Mouse (Mus musculus) lung, embryonic 14.5 days (tissue): Measurements from ENCODE around the gene Egfem1. TPM values are rescaled to one million over a fixed set of nuclear protein-coding genes. Genes with fewer than 3 reads are reported as not detected.

ENCODE experiments used
- ATAC-seq: fragments of 200-750 bp; cut with Nextera tagmentation; 2 replicates; pipeline ENCODE4 v1.8.0; 2017; ENCODE audit warnings: mild to moderate bottlenecking, moderate TSS enrichment, moderate library complexity; ENCODE audit not compliant: insufficient read depth
- DNase-seq: peaks from one replicate; pipeline ENCODE4 v3.0.0-alpha.2; 2015
- H3K27ac ChIP-seq: fragments of 300-500 bp; sonication (generic); 2 replicates; pipeline ENCODE4 v1.5.1; 2014; ENCODE audit warnings: low read depth, mild to moderate bottlenecking, moderate library complexity
- H3K27me3 ChIP-seq: fragments of 300-500 bp; sonication (generic); 2 replicates; pipeline ENCODE4 v1.6.1; 2014; ENCODE audit warnings: low read length, control low read depth; ENCODE audit not compliant: insufficient read depth
- H3K36me3 ChIP-seq: fragments of 300-500 bp; sonication (generic); 2 replicates; pipeline ENCODE4 v1.6.1; 2014; ENCODE audit warnings: control low read depth; ENCODE audit not compliant: insufficient read depth
- H3K4me1 ChIP-seq: fragments of 300-500 bp; sonication (generic); 2 replicates; pipeline ENCODE4 v1.6.1; 2014; ENCODE audit warnings: antibody characterized with exemption, control low read depth; ENCODE audit not compliant: insufficient read depth
- H3K4me2 ChIP-seq: fragments of 300-500 bp; sonication (generic); 2 replicates; pipeline ENCODE4 v1.6.1; 2014; ENCODE audit warnings: mild to moderate bottlenecking
- H3K4me3 ChIP-seq: fragments of 300-500 bp; sonication (generic); 2 replicates; pipeline ENCODE4 v1.5.1; 2014; ENCODE audit warnings: low read depth, low read length
- H3K9ac ChIP-seq: fragments of 300-500 bp; sonication (generic); 2 replicates; pipeline ENCODE4 v1.6.1; 2014
- H3K9me3 ChIP-seq: fragments of 300-500 bp; sonication (generic); 2 replicates; pipeline ENCODE4 v1.6.1; 2016; ENCODE audit warnings: low read depth, low read length, control low read depth
- CTCF ChIP-seq: IDR thresholded peaks from 2 replicates; pipeline ENCODE4 v1.5.1; 2016; ENCODE audit warnings: antibody characterized with exemption, low read depth
- WGBS: fragments of 180-500 bp; shearing (Covaris S2); extraction: QIAGEN DNeasy Blood & Tissue Kit; methylation state at CpG from one replicate; pipeline ENCODE4 v1.1.7; 2014; 5-methylcytosine and 5-hydroxymethylcytosine counted together
- microRNA counts: library from miRNA; unstranded; fragments of <30 nt; microRNA quantifications from one replicate; lab custom pipeline; 2016
- microRNA-seq: library from miRNA; unstranded; fragments of <30 nt; microRNA quantifications from one replicate; pipeline ENCODE4, GENCODE M21; 2016; ENCODE audit warnings: borderline number of aligned reads
- polyA plus RNA-seq: library from polyadenylated mRNA; unstranded; fragments of >200 nt; fragmentation: Nextera tagmentation; extraction: Ambion mirVana; gene quantifications from 2 replicates; pipeline ENCODE4 v1.2.1, GENCODE M21; 2014

Gene Egfem1
- polyA plus RNA-seq, 1 experiment from 2014 or later = 6.7 TPM

DNA sequence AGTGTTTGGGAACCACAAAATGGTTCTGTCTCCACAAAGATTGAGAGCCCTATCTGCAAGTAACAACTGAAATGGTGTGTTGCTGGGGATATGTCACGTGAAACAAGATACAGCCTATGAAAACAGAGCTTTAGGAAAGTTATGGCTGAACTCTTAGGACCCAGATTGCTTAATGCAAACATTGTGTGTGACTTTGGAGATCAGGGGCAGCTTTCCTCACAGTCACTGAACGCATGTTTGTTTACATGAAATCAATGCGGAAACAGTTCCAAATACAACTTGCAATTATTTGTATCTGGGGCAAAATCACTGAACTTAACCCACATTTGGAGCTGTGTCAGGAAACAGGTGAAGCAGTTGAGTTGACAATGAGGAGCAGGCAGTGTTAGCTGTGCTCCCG, 650.8 kb downstream of the Egfem1 start:
- WGBS = 31% methylated on average over 4 of the region's 4 CpGs
- Histone ChIP-seq H3K27ac (no peak overlapping the region), H3K4me1 (no peaks in the 10 kb centered on the region), H3K9ac (no peak overlapping the region), H3K4me2 (no peak overlapping the region), H3K36me3 (no peaks in the 10 kb centered on the region), H3K27me3 (no peaks in the 10 kb centered on the region), H3K9me3 (no peaks in the 10 kb centered on the region), H3K4me3 (no peak overlapping the region)
- ATAC-seq (no peak), DNase-seq (peak; percentile 11)
- no peak for TF ChIP-seq CTCF

DNA sequence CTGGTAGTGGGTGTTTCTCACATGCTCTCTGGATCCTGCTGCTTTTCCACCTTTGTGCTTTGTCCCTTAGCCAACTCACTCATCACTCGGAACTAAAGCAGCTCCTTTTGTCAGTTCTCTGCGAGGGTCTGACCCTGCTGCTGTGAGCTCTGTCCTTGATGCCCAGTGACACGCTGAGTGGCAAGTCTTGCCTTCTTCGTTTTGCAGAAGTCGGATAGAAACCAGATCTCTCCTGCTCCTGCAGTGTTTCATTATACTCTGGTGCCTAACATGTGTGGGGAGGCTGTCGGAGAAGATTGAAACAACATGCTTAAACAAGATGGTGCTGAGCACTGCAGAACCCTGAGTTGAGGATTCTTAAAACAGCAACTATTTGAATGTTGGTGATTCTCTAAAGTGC, 652.4 kb downstream of the Egfem1 start:
- TF ChIP-seq CTCF = no peak
- no peak overlapping the region for H3K4me3 ChIP-seq
- H3K36me3 ChIP-seq = no peaks in the 10 kb centered on the region
- H3K9ac ChIP-seq = no peak overlapping the region
- DNase-seq (no peak), ATAC-seq (no peak)
- H3K4me1 ChIP-seq = no peaks in the 10 kb centered on the region
- no peak overlapping the region for H3K4me2 ChIP-seq
- H3K27ac ChIP-seq = no peak overlapping the region
- no peaks in the 10 kb centered on the region for H3K27me3 ChIP-seq
- WGBS = 57% methylated on average over 6 of the region's 6 CpGs
- H3K9me3 ChIP-seq = no peaks in the 10 kb centered on the region

DNA sequence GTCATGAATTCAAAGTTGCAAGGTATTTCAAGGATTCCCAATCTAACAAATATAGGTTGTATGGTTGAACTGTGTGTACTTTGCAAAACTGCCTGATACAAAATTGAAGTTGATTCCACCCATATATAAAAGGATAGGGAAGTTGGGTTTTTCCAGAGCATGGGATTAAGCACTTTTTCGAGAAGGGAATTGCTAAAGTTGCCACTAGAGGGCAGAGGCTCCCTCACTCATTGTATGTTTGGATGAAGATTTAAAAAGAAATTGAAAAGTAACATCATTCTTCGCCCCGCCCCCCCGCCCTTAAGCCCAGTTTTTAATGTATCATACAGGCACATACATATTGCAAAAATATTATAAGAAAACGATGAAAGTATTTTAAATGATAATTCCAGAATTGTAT, 657.5 kb downstream of the Egfem1 start:
- peak; percentile 65 for TF ChIP-seq CTCF
- Histone ChIP-seq H3K4me2 (no peak overlapping the region), H3K4me3 (no peak overlapping the region), H3K9me3 (no peaks in the 10 kb centered on the region), H3K9ac (no peak overlapping the region), H3K4me1 (no peaks in the 10 kb centered on the region), H3K27me3 (no peaks in the 10 kb centered on the region), H3K27ac (no peak overlapping the region), H3K36me3 (no peaks in the 10 kb centered on the region)
- 23% methylated on average over 5 of the region's 5 CpGs for WGBS
- peak; percentile 86 for DNase-seq
- ATAC-seq = no peak

MicroRNAs within 50 kb of the gene (microRNA counts, 519-probe panel; counts per million panel counts)
- microRNA mmu-miR-551b (lab: Ali Mortazavi, UCI) = 1,584 counts per million, percentile 12 among the panel's probes with 10 or more counts

Small RNA genes within 50 kb of the gene (microRNA-seq; reads per million reads assigned to microRNA genes)
- not detected for gene Mir21b
- 19.2 reads per million, percentile 32 among the genes with 10 or more reads in this experiment for gene Mir551b

Other genes with a start within 250 kb of the Egfem1 start
- not detected in 2 replicates for gene Gm1527, start 189.4 kb upstream of the Egfem1 start, polyA plus RNA-seq